Mouse (Mus musculus): ENCODE data around the gene Spata31d1a.

DNA sequence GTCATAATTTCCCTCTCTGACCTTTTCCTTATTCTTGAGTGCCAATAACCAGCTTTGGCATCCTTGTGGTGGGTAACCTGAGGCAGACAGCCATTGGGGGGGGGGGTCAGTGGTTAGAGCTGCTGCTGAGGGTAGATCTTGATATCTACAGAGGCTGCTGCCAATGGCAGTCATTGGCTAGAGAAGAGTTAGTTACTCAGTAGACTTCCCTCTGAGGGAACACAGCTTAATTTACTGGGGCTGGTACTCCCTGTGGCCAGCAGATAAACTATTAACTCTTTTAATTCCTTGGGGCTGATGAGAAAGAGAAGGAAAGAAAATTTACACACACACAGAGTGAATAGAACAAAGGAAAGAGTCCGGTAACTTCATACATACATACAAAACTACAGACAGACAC is 9.3 kb upstream of the Spata31d1a start:
- no peak for TF ChIP-seq GATA1 (IDR thresholded peaks at IDR 0.05; ENCODE audit: borderline replicate concordance, low read length)
- no peak for TF ChIP-seq FLI1 (IDR thresholded peaks at IDR 0.05; ENCODE audit: low read length)
